Mouse (Mus musculus): ENCODE data around the gene Gm20388.
A peak's percentile ranks its signal among the peaks of the same experiment; 100 is the strongest.

Gene Gm20388

DNA sequence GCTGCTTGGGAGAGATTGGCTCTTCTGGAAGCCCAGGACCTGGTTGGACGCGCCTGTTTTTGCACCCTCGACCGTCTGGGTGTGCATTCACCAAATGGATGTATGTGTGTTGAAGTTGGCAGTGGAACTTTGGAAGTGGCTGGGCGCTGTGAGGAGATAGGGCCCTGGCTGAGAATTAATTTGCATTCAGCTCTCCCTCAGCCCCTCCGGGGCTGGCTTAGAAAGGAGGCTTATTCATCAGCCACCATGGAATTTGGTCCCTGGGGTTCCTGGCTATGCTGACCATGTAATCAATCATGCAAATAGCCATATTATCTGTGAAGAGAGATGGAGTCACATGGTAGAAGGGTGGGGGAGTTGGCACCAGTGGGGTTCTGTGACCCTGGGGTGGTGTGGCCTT is 1102.7 kb downstream of the Gm20388 start:
- DNase-seq: no peak

DNA sequence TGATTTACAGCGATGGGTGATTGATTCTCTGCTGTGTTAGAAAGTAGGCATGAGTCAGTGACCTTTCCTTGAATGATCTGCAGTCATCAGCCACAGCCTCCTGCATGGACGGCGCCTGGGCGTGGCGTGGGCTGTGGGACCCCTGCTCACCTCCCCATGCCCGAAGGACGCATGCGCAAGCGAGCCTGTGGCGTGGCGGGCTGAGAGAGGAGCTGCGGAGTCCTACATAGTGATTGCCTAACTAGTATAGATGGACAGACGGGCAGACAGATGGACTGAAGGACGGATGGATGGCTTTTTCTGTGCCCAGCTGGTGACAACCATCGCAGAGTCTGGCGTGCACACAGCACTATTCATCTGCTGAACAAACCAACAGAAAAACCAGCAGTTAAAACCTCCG is 1106.0 kb downstream of the Gm20388 start:
- no peak for DNase-seq

DNA sequence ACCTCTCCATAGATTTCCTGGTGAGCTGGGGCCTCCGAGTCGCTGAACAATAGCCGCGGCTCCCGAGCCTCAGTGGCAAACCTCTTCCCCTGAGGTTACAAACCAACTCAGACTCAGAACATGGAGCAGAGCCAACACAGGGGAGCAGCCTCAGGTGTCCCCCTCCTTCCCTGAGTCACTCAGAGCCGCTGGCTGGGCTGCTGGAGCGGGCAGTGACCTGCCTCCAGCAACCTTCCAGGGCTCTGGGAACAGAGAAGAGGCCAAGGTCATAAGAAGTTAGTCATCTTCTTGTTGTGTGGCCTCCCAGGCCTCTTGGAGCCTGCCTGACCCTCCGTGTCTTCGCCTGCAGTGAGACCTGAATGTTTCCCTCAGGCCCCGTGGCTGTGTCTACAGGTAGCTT is 1107.6 kb downstream of the Gm20388 start:
- DNase-seq: no peak

DNA sequence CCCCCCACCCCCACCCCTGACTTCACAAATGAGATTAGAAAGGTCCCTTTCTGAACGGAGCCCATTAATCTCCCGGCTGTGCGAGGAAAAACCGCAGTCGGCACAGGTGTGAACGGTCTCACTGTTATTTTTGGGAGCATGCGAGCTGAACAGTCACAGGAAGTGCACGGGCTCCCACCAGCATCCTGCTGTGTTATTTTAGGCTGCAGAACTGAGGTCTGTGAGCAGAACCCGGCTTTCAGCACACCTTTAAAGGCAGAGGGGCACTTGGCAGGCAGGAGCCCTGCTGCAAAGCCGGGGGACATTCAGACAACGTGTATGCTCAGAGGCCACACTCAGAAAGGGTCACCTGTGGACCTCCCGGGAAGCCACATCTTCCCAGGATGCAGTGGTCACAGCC is 1110.8 kb downstream of the Gm20388 start:
- DNase-seq: no peak

DNA sequence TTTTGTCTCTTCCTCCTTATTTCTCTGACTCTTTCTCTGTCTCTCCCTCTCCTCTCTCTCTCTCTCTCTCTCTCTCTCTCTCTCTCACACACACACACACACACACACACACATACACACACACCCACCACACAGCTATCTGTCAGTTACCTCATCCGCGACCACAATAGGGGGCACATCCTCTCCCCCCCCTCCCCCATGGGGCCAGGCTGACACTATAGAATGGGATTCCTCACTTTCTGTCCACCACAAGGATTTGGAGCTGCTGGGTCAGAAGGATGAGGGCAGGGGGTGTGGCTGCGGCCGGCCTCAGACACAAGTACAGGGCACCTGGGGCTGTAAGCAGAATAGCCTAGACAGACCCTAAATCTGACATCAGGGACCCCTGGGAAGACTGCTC is 1112.4 kb downstream of the Gm20388 start:
- DNase-seq: no peak

DNA sequence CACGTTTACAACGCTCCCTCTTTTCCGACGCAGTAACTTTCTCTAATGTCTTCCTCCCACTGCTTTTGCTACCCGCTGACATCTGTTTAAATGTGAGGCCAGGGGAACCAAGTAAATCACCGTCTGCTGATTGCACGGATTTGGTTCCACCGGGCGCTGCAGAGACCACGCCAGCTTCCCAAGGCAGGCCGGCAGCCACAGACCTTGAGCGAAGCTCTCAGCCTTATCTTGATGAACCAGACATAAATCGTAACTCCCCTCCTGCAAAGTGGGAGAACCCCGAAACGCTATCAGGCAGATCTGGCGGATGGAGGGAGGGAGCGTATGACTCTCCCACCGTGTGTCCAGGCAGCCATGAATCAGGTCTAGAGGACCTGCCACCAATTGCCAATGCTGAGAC is 1113.1 kb downstream of the Gm20388 start:
- DNase-seq: no peak

DNA sequence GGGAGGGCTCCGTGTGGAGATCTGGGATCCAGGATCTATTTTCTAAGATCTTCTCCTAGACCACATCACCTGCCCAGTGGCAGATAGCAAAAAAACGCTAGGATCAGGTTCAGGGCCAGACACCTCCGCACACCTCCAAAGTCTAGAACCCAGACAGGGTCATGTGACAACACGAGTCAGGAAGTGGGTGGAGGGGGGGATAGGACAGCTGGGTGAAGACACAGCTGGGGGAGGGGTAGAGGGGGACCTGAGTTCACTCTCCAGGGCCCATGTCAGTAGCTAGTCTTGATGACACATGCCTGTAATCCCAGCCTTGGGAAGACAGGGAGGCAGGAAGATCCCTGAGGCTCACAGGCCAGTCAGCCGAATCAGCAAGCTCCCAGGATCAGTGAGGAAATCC is 1114.8 kb downstream of the Gm20388 start:
- DNase-seq: no peak

DNA sequence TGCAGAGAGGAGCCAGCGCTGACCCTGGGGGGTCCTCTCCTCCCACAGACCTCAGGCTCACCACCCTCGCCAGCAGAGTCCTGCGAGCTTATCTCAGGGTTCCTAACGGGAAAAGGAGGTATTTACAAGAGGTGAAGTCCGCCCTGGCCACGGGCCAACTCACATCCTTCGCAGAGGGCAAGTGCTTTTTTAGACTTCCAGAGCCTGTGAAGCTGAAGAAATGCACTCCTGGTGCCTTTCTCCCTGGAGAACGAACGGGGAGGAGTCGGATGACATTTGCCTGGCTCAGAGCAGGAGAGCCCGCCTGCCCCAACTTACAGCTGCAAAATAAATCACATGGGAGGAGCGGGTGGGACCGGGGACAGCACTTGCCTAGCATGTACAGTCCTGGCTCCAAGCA is 1117.1 kb downstream of the Gm20388 start:
- DNase-seq: peak; percentile 43 to 64

DNA sequence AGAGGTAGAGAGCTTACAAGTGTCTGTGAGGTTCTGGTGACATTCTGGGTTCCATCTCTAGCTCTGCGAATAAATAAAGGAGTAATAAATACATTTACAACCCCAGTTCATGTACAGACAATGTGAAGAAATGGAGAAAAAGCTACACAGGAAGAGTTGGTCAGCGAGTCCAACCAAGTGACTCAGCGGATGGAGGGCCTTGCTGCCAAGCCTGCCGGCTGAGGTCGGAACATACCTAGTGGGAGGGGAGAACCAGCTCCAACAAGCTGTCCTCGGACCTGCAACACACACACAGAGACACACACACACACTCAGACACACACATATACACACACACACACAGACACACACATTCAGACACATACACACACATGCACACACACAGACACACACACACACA is 1118.4 kb downstream of the Gm20388 start:
- DNase-seq: no peak

DNA sequence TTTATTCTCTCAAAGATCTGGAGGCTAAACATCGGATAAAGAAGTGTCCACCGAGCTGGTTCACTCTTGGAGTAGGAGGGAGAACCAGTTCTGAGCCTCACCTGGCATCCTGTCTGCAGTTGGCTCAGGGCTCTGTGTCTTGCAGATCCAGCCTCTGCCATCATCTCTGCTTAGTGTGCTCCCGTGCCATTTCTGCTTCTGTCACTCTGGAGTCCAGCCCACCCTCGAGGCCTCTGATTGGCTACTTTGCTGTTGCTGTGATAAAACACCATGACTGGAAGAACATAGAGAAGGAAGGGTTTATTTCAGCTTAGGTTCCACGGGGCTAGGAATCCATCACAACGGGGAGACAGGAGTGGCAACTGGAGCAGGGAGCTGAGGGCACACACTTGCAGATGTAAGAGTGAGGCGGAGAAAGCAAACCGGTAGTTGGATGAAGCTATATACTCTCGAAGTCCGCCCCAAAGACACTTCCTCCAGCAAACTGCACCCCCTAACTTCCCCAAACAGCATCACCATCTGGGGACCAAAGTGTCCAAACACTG is 1119.9 kb downstream of the Gm20388 start:
- DNase-seq: no peak

DNA sequence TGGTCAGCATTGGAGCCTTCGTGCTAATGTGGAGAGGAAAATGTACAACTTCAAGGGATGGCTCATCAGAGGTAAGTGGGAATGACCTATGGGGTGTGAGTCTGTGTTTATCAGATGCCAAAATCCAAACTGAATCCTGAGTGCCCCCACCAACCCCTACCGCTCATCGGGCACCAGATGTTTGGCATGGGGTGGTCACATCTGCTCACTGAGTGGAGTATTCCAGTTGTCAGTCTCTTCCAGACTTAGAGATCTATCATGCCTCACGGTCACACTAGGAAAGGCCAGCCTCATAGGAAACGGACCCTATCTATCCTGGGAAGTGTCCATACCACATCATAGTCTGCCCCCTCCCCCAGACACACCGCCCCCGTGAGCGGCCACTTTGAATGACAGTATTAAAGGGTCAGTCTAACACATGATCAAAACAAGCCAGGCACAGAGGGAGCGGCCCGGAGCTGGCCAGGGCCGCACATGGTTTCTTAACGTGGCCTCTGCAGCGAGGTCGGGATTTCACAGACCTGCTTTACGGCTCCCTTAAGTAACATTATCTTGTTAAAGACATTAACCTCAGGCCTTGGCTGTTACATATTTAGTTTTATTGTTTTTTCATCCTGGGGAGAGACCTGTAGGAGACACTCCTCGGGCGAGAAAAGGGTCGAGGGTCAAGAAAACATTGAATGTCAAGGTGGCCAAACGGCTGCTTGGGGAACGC is 1122.8 kb downstream of the Gm20388 start:
- no peak for DNase-seq

DNA sequence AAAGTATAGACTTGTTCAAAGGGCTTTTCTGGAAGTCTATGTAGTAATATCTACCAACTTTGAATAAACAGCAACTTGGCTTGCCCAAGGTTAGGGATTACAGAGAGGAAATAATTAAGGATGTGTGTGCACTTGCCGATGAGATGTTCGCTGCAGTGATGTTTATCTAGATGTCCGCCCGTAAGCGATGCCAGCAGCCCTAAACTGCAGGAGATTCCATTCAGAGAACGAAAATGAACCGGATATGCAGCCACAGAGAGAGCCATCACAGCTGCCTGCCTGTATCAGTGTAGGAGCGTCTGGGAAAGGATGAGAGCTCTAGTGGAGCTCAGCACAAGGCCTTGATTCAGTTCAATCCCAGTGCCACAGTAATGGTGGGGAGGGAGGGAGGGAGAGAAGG is 1125.0 kb downstream of the Gm20388 start:
- peak; percentile 56 to 79 for DNase-seq

DNA sequence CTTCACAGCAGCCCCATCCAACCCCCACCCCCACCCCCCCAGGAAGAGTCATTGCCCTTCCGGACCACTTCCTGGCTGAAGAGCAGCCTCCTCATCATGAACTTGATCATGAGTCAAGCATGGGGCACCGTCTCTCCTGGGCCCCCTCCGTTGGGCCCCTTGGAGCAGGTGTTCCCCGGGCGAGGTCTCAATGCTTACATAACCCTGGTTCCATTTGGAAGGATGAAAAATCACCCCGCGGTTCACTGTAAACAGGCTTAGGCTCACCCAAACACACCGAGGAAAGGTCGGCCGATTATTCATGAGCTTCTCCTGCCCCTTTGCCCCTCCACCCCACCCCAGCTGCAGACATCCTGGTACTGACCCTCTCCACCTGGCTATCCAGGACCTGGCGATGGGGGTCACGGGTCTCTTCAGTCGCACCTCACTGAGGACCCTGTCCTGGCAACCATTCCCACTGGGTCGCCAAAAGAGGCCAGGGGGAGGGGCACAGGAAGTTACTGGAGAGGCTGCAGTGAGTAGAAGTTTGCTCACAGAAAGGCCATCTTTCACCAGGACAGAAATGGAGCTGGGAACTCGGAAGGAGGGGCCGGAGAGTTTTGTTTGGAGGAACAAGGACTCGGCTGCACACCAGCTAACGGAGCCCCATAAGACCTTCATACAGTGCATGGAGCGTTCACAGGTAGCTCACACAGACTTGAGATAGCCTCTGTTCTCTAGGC is 1133.2 kb downstream of the Gm20388 start:
- DNase-seq: no peak

DNA sequence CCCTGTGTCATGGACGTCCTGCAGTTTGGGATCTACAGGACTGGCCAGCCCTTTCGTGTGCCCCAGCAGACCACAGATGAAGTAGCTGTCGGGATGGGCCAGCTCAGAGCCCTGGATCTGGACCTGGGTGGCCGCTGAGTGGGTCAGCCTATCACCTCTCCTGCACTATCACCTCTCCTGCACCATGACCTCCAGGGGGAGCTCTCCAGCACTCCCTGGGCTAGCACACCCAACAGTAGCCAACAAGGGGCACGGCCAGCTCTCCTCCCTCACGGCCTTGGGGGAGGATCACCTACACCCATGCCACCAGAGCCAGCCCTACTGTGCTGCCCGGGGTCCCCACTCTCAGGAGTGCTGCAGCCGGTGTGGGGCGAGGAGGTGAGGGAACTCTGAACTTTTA is 1136.8 kb downstream of the Gm20388 start:
- peak in 1 of 2 experiments; percentile 42 for DNase-seq

DNA sequence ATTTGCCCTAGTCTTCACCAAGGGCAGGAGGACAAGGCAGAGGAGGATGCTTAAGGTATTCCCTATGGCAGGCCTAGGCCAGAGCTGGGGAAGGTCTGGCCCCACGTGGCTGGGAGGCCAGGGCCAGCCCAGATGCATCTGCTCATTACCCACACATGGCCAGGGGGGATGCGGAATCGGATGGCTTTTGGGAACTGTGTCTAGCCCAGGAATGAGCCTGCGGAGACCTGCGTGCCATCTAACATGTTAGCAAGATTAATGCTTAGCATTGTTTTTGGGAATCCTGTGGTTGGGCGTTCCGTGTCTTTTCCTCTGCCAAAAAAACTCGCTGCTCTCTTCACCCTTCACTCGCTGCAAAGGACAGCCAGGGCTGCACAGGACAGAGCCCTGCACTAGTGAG is 1147.4 kb downstream of the Gm20388 start:
- DNase-seq: no peak

DNA sequence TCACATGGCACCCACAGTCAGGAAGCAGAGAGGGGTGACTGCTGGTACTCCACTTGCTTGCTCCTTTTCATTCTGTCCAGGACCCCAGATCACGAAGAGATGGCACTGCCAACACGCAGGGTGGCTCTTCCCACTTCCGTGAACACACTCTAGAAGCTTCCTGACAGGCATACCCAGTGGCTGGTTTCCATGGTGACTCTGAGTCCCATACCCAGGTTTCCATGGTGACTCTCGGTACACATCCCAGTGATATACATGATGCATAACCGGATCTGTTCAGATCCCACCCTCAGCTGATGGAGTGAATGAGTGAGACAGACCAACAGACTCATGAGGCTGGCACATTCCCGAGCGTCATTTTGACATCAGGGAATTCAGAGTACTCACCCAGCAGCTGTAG is 1148.5 kb downstream of the Gm20388 start:
- DNase-seq: no peak

DNA sequence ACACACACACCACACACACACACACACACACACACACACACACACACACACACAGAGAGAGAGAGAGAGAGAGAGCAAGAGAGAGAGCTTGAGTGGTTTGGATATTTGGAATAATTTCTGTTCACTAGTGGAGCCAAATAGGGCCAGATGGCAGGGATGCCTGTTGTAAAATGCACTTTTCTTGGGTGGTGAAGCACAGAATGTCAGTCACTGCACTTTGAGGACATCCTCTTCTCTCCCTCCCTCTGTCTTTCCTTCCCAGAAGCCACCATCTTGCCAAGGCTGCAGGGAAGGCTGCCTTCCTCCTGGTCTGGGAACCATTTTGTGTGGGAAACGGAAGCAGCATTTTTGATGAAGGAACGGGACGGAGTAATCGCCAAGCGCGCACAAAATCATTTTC is 1151.9 kb downstream of the Gm20388 start:
- DNase-seq: no peak

DNA sequence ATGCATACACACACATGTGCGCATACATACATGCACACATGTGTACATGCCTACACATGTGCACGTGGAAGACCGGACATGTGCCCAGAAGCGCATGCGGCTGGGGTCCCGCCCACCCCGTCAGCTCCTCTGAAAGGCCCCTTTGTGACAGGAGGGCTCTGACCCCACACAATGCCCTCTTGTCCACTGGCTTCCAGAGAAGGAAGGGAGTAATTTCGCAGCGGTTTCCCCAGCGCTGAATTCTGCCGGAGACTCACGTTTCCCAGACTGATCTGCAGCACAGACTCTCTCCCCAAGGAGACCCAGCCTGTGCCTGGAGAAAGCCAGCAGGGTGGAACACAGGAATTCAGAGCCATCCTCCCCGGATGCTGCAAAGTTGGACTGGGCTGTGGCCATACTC is 1153.0 kb downstream of the Gm20388 start:
- no peak for DNase-seq

DNA sequence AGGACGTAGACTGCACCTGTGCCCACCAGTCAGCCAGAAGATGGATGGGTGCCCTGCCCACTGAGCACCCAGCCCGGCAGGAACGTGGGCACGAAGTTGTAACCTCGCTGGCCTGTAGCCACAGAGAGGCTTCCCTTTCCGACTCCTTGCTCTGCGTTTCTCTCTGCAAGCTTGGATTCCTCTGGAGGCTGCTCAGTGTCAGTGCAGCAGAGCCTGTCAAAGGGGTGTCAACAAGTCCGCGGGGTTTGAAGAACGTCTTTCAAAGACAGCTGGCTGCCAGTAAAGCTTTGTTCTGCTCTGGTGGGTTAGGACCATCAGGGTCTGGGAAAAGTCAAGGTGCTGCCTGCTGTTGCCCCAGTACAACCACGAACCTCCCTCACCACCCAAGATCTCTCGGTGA is 1160.8 kb downstream of the Gm20388 start:
- peak in 1 of 2 experiments; percentile 58 for DNase-seq

DNA sequence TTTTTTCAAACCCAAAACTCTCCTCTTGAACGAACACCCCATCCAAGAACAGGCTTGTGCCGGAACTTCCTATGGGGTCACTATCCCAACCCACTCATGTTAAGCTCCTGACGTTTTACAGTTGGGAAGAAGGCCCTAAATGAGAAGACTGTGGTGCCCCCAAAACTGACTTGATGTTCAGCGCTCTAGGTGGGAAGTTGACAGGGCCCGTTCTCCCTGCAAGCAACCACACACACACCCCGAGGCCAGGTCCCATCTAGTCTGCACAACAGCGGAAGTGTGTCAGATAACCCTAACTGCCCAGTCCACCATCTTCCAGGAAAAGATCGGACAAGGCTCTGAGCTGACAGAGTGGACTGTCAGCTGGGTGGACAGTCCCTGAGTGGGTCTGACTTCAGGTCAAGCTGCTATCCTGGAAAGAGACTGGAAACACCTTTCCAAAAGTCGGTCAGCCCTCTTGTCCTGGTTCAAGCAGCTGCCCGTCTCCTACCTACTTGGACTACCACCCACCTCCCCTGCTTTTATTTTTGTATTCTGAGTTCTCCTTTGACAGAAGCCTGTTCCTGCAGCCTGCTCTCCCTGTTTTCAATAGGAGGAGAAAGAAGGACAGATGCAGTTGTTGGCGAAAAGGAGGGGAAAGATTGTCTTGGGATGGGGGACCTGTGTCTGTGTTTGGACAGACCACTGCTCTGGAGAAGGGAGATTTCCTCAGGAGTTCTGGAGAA is 1161.9 kb downstream of the Gm20388 start:
- DNase-seq: peak in 1 of 2 experiments; percentile 21

DNA sequence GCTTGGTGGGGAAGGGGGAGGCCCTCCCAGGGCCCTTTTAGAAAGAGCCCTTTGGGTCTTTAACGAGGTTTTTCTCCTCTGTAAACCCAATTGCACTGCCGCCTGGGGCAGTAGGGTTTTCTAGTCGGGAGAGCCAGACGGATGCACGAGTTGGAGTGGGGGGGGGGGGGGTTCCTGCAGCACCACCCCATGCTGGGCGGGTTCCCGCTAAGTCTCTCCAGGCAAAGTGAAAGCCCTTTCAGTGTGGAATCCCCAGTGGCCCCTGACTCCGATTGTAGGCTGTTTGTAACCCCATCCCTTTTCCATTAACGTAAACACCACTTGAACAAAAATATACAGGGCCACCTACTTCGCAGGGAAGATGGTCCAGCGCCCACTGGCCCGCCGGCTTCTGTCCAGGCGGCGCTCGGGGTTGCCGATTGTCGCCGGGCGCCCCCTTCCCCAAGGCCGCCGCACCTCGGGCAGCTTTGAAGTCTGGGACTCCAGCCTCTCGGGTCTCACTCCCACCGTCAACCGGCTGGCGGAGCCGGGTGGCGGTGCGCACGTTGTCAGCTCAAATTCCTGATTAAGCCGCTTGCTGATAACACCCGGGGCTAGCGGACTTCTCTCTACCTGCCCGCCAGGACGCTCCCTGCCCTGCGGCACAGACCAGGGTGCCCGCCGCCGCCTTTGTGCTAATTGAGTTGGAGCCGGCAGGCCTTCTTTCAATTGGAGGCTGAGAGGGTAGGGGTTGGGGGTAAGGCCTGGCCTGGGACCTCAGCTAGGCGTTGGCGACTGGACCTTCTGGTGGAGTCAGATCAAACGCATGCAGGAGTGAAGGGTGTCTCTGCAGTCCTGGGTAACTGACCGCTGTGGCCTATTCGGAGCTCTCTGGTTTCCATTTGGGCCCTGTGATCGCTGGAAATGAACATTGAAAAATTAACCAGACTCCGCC is 1162.8 kb downstream of the Gm20388 start:
- DNase-seq: peak in 1 of 2 experiments; percentile 64

DNA sequence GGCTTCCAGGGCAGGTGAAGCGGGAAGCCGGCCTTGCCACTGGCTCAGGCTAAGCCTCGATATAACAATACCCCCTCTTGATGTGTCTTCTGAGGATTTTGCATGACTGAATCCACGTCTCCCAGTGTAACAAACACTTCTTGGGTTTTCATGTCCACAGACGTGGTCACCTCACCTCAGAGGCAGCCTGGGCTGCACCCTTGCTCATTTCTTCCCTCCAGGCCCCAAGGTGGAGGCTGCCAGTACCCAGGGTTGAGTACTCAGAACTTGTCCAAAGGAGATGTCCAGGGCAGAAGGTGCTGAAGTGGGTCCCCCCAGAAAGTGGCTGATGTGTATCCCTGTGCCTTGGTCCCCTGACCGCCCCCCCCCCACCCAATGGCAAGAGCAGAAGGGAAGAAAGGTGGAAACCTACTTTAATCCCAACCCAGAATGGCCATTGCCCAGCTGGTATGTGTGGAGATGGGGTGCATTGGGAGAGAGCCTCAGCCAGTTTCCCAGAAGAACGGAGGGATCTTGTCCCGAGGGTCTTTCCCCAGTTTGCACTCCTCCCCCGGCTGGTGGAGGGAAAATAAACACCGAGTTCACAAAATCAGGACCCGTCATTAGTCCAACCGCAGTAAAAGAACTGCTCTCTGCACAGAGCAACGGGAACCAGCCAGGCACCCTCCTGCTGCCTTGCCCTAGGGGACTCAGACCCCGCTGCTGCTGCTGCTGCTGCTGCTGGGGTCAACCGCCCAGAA is 1163.6 kb downstream of the Gm20388 start:
- DNase-seq: no peak
